Mouse (Mus musculus): ENCODE results near the gene Cntn2. TPM values are rescaled to one million over a fixed set of nuclear protein-coding genes. Genes with fewer than 3 reads are reported as not detected.
"Not testable (repeated sequence)": the region's sequence is repeated elsewhere in the genome, so short reads cannot be mapped to it uniquely, and the experiment has no call there.

Cntn2 gene
- polyA plus RNA-seq, 1 experiment from 2014 or later: 0.30 TPM

- H3K27ac ChIP-seq: no peak overlapping the region
- no peak overlapping the region for H3K9ac ChIP-seq
- no peak overlapping the region for H3K4me2 ChIP-seq
- H3K36me3 ChIP-seq: peaks cover 92% of the 10 kb centered on the region
- H3K27me3 ChIP-seq: no peaks in the 10 kb centered on the region
- H3K4me1 ChIP-seq: no peaks in the 10 kb centered on the region
- no peak overlapping the region for H3K4me3 ChIP-seq (replicated peaks)
- H3K9me3 ChIP-seq (replicated peaks): no peaks in the 10 kb centered on the region
- 92% methylated on average over 2 of the region's 2 CpGs for WGBS
- no peak for ATAC-seq (replicated peaks; ENCODE audit: low FRiP score)
Measured at GRCm38 (mm10) chr1:132500535-132500934, 42.5 kb downstream of the Cntn2 start.

DNA sequence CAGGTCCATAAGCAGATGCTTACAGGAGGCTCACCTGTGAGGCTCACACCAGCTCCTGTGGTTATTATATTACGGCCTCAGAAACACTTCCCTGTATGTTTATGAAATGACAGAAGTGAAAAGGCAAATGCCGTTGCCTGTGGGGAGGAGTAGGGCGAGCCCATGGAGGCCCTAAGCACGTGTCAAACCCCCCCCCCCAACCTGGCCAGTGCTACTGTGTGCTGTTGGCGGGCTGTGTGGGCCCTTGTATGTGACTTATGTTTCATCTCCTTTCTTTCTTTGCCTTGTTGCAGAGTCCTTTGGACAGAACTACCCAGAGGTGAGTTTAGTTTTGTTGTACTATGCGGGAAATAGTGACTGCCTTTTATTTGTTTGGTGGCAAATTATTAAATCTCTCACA, 59.3 kb downstream of the Cntn2 start:
- H3K9me3 ChIP-seq (replicated peaks): no peaks in the 10 kb centered on the region
- ATAC-seq (replicated peaks; ENCODE audit: low FRiP score): no peak
- H3K9ac ChIP-seq: no peak overlapping the region
- H3K27me3 ChIP-seq: no peaks in the 10 kb centered on the region
- H3K36me3 ChIP-seq: peaks cover 42% of the 10 kb centered on the region
- WGBS: 89% methylated on average over 6 of the region's 6 CpGs
- H3K4me1 ChIP-seq: peaks cover 2% of the 10 kb centered on the region; the same call in 1 of the 2 replicates
- H3K4me2 ChIP-seq: no peak overlapping the region
- no peak overlapping the region for H3K27ac ChIP-seq
- no peak overlapping the region for H3K4me3 ChIP-seq (replicated peaks)

DNA sequence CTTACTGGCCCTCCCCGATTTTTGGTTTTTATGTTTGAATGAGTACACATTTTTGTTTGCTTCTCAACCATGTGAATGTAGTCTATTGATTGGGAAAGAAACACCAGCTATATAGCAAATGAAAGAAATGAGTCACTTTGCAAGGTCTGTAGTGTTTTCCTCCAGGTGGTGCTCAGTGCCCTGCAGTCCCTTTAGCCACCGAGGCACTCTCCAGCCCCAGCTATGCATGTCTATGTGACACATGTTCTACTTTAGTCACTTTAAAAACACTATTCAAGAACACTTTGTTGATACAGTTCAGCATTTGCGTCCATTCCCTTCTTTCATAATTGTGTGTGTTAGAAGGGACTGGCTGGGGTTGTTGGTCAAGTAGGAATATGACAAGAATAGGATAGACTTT, 59.8 kb downstream of the Cntn2 start:
- H3K4me1 ChIP-seq: peaks cover 7% of the 10 kb centered on the region
- WGBS: 89% methylated on average over 3 of the region's 3 CpGs
- no peak for ATAC-seq (replicated peaks; ENCODE audit: low FRiP score)
- no peak overlapping the region for H3K27ac ChIP-seq
- H3K4me2 ChIP-seq: no peak overlapping the region
- H3K4me3 ChIP-seq (replicated peaks): no peak overlapping the region
- no peak overlapping the region for H3K9ac ChIP-seq
- H3K36me3 ChIP-seq: peaks cover 37% of the 10 kb centered on the region
- H3K9me3 ChIP-seq (replicated peaks): no peaks in the 10 kb centered on the region
- H3K27me3 ChIP-seq: no peaks in the 10 kb centered on the region

GRCm38 (mm10) chr1:132481619-132482018, 61.4 kb downstream of the Cntn2 start:
- Histone ChIP-seq H3K4me3 (replicated peaks) (no peak overlapping the region), H3K9ac (no peak overlapping the region), H3K27me3 (no peaks in the 10 kb centered on the region), H3K27ac (no peak overlapping the region), H3K4me2 (no peak overlapping the region), H3K9me3 (replicated peaks) (no peaks in the 10 kb centered on the region), H3K36me3 (peaks cover 21% of the 10 kb centered on the region), H3K4me1 (peaks cover 12% of the 10 kb centered on the region)
- WGBS: 85% methylated on average over 2 of the region's 2 CpGs
- no peak for ATAC-seq (replicated peaks; ENCODE audit: low FRiP score)

DNA sequence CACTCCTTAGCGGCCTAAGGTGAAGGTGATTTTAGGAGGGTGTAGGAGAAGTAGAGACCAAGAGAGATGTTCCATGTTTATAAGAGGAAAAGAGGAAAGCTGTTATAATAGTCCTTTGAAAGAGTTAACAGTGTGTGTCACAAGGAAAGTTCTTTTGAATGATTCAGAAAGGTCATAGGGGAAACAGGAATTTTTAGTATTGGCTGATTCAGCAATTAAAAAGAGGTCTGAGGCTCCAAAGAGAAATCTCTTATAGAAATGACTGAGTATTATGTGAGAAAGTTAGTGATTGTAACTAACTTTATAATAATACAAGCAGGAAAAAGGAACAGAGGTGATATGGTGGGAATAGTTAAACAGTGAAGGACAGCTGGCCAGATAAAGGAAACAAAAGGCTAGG, 63.6 kb downstream of the Cntn2 start:
- Histone ChIP-seq H3K9ac (no peak overlapping the region), H3K9me3 (replicated peaks) (no peaks in the 10 kb centered on the region), H3K36me3 (0 out of 2 replicates have a peak, but pooled peaks cover 3% of the 10 kb centered on the region), H3K4me3 (replicated peaks) (no peak overlapping the region), H3K27me3 (no peaks in the 10 kb centered on the region), H3K4me1 (peaks cover 18% of the 10 kb centered on the region), H3K27ac (no peak overlapping the region), H3K4me2 (no peak overlapping the region)
- WGBS: 92% methylated on average over 1 of the region's 1 CpGs
- no peak for ATAC-seq (replicated peaks; ENCODE audit: low FRiP score)

- Histone ChIP-seq H3K27me3 (no peaks in the 10 kb centered on the region), H3K4me3 (replicated peaks) (peak within 1 kb of the TSS; percentile 75), H3K9ac (peak within 1 kb of the TSS; percentile 78), H3K9me3 (replicated peaks) (no peaks in the 10 kb centered on the region), H3K36me3 (no peaks in the 10 kb centered on the region), H3K4me2 (peak within 1 kb of the TSS; percentile 79), H3K27ac (peak within 1 kb of the TSS; percentile 74), H3K4me1 (peaks cover 18% of the 10 kb centered on the region)
- WGBS: under 1% methylated on average over 43 of the region's 43 CpGs
- ATAC-seq (replicated peaks; ENCODE audit: low FRiP score): peak; percentile 90
Measured at GRCm38 (mm10) chr1:132476928-132477691, 65.9 kb downstream of the Cntn2 start, which contains the start of gene Rbbp5. Gene Rbbp5 (plus strand): TSS chr1:132477365.

DNA sequence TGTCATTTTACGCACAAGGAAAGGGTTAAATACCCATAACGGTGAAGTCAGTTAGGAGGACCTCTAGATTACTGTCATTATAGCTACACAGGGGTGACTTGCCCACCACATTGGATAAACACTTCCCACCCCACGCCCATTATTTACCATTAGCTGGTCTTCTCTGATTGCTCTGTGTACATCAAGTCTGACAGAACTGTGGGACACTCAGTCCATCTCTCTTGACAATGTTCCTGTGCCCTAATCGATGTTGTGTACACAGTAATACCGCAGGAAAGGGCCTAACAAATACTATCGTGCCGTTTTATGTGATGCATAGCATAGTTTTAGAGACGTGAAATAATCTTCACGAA, 66.5 kb downstream of the Cntn2 start:
- peak overlapping the region; percentile 78 for H3K9ac ChIP-seq
- peak; percentile 65 for ATAC-seq (replicated peaks; ENCODE audit: low FRiP score)
- H3K4me3 ChIP-seq (replicated peaks): peak overlapping the region; percentile 75
- peaks cover 18% of the 10 kb centered on the region for H3K4me1 ChIP-seq
- peak overlapping the region; percentile 79 for H3K4me2 ChIP-seq
- H3K27me3 ChIP-seq: no peaks in the 10 kb centered on the region
- no peaks in the 10 kb centered on the region for H3K9me3 ChIP-seq (replicated peaks)
- WGBS: 6% methylated on average over 9 of the region's 9 CpGs
- H3K36me3 ChIP-seq: no peaks in the 10 kb centered on the region
- H3K27ac ChIP-seq: peak overlapping the region; percentile 74

DNA sequence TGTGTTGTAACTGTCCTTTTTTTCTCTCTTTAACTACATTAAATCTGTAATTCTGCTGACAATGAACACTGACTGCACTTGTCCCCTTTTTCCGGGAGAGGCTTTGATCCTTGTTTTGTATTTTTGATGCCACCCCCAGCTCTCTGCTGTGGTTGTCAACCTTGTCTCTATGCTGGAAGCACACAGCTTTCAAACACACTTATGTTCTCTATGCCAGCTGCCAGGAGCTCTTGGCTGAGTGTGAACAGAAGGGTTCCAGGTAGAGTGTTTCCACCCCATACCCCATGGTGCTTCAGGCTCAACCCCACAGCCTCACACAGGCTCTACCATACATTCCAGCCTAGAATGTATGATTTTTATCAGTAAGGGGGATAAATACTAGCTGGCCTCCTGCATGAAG, 68.6 kb downstream of the Cntn2 start:
- ATAC-seq (replicated peaks; ENCODE audit: low FRiP score): no peak
- no peak overlapping the region for H3K27ac ChIP-seq
- no peaks in the 10 kb centered on the region for H3K27me3 ChIP-seq
- H3K4me2 ChIP-seq: no peak overlapping the region
- H3K9me3 ChIP-seq (replicated peaks): no peaks in the 10 kb centered on the region
- no peak overlapping the region for H3K4me3 ChIP-seq (replicated peaks)
- WGBS: 87% methylated on average over 1 of the region's 1 CpGs
- no peaks in the 10 kb centered on the region for H3K36me3 ChIP-seq
- no peak overlapping the region for H3K9ac ChIP-seq
- peaks cover 18% of the 10 kb centered on the region for H3K4me1 ChIP-seq

DNA sequence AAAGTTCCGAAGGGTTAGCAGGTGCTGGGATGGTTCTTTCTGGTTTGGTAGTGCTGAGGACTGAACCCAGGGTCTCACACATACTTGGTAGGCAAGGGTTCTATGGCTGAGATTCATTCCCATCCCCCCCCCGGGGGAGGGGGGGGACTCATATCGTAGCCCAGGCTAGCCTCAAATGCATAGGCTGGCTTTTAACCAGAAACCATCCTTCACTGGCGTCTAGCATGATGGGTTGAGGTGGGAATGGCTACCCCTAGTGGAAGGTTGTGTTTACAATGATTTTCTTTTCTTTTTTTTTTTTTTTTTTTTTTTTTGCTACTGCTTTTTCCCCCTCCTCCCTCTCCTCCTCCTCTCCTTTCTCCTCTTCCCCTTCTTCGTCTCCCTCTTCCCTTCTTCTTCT, 70.5 kb downstream of the Cntn2 start:
- Histone ChIP-seq H3K36me3 (peaks cover 4% of the 10 kb centered on the region; the same call in 1 of the 2 replicates), H3K9ac (no peak overlapping the region), H3K4me1 (peaks cover 8% of the 10 kb centered on the region; the same call in 1 of the 2 replicates), H3K4me2 (no peak overlapping the region), H3K27me3 (no peaks in the 10 kb centered on the region), H3K9me3 (replicated peaks) (no peaks in the 10 kb centered on the region), H3K27ac (no peak overlapping the region), H3K4me3 (replicated peaks) (no peak overlapping the region)
- ATAC-seq (replicated peaks; ENCODE audit: low FRiP score): no peak
- WGBS: 54% methylated on average over 5 of the region's 5 CpGs

DNA sequence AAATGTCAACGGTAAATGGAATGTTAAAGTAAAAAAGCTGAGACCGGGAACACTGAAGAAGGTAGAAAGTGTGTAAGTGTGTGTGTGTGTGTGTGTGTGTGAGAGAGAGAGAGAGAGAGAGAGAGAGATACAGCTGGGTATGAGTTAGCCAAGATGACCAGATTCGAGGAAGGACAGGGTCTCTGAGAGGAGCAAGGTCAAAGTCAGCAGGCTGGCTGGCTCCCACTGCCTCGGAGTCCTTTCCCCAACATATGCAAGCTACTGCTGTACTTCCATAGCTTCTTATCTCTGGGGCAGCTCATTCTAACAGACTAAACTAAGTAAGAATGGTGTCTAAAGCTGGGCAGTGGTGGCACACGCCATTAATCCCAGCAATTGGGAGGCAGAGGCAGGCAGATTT, 71.6 kb downstream of the Cntn2 start:
- no peaks in the 10 kb centered on the region for H3K9me3 ChIP-seq (replicated peaks)
- 87% methylated on average over 5 of the region's 5 CpGs for WGBS
- H3K27ac ChIP-seq: no peak overlapping the region
- ATAC-seq (replicated peaks; ENCODE audit: low FRiP score): no peak
- H3K27me3 ChIP-seq: no peaks in the 10 kb centered on the region
- H3K36me3 ChIP-seq: peaks cover 14% of the 10 kb centered on the region
- peaks cover 8% of the 10 kb centered on the region; the same call in 1 of the 2 replicates for H3K4me1 ChIP-seq
- no peak overlapping the region for H3K4me2 ChIP-seq
- H3K4me3 ChIP-seq (replicated peaks): no peak overlapping the region
- H3K9ac ChIP-seq: no peak overlapping the region

- 92% methylated on average over 2 of the region's 2 CpGs for WGBS
Measured at GRCm38 (mm10) chr1:132471032-132471431, 72.0 kb downstream of the Cntn2 start.

DNA sequence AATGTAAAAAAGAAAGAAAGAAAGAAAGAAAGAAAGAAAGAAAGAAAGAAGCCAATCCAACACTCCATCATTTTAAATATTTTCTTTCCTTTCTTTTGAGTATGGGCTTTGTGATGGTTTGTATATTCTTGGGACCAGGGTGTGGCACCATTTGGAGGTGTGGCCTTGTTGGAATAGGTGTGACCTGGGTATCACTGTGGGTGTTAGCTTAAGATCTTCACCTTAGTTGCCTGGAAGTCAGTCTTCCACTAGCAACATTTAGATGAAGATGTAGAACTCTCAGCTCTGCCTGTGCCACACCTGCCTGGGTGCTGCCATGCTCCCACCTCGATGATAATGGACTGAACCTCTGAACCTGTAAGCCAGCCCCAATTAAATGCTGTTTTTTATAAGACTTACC, 73.0 kb downstream of the Cntn2 start:
- 97% methylated on average over 1 of the region's 1 CpGs for WGBS
- not testable (repeated sequence) for H3K27ac ChIP-seq; H3K9me3 ChIP-seq (replicated peaks); H3K9ac ChIP-seq; H3K4me2 ChIP-seq; H3K27me3 ChIP-seq; H3K4me1 ChIP-seq; H3K4me3 ChIP-seq (replicated peaks); ATAC-seq (replicated peaks; ENCODE audit: low FRiP score)
- H3K36me3 ChIP-seq: peaks cover 29% of the 10 kb centered on the region

More at GRCm38 (mm10) chr1:132471032-132471431, 72.0 kb downstream of the Cntn2 start:
- H3K27me3 ChIP-seq: no peaks in the 10 kb centered on the region
- no peak overlapping the region for H3K27ac ChIP-seq
- H3K9me3 ChIP-seq (replicated peaks): no peaks in the 10 kb centered on the region
- no peak overlapping the region for H3K4me2 ChIP-seq
- peaks cover 19% of the 10 kb centered on the region for H3K36me3 ChIP-seq
- H3K9ac ChIP-seq: no peak overlapping the region
- H3K4me1 ChIP-seq: peaks cover 8% of the 10 kb centered on the region; the same call in 1 of the 2 replicates
- no peak for ATAC-seq (replicated peaks; ENCODE audit: low FRiP score)
- H3K4me3 ChIP-seq (replicated peaks): no peak overlapping the region

Measured in kidney, embryonic 15.5 days (tissue).